Mouse (Mus musculus) cerebellum, adult (tissue): ENCODE results near the gene Fbxw5.

ENCODE experiments used
- ATAC-seq: cut with Nextera tagmentation; 2 replicates; pipeline ENCODE4 v1.9.2; 2017; ENCODE audit warnings: mild to moderate bottlenecking, moderate library complexity, mixed read lengths; ENCODE audit not compliant: insufficient number of reproducible peaks, low FRiP score, low TSS enrichment

Gene Fbxw5

GRCm38 (mm10) chr2:25500576-25501405, at the start of gene Fbxw5:
Gene Fbxw5, plus strand, starts transcription at chr2:25500750.
- ATAC-seq, result peak; percentile 69; the same call in 1 of the 2 replicates

GRCm38 (mm10) chr2:25450853-25451647, 49.5 kb upstream of the Fbxw5 start:
- ATAC-seq, result no peak

GRCm38 (mm10) chr2:25452951-25453350, 47.6 kb upstream of the Fbxw5 start:
- no peak for ATAC-seq

GRCm38 (mm10) chr2:25456205-25456953, 44.2 kb upstream of the Fbxw5 start, which contains the start of gene Clic3:
Gene Clic3, plus strand, starts transcription at chr2:25456838.
- no peak for ATAC-seq

- ATAC-seq, result no peak
Measured at GRCm38 (mm10) chr2:25457022-25457896, 43.3 kb upstream of the Fbxw5 start.

- ATAC-seq, result no peak
Measured at GRCm38 (mm10) chr2:25458911-25459310, 41.6 kb upstream of the Fbxw5 start.

- 0 out of 2 replicates have a peak, but pooled peaks have one; percentile 5 for ATAC-seq
Measured at GRCm38 (mm10) chr2:25460135-25460534, 40.4 kb upstream of the Fbxw5 start.

- peak; percentile 56 for ATAC-seq
Measured at GRCm38 (mm10) chr2:25460551-25461309, 39.8 kb upstream of the Fbxw5 start, which contains the start of gene Paxx. Gene Paxx, minus strand, starts transcription at chr2:25461094.

- ATAC-seq, result no peak
Measured at GRCm38 (mm10) chr2:25461407-25461806, 39.1 kb upstream of the Fbxw5 start.

- no peak for ATAC-seq
Measured at GRCm38 (mm10) chr2:25463630-25464029, 36.9 kb upstream of the Fbxw5 start.

GRCm38 (mm10) chr2:25465256-25465655, 35.3 kb upstream of the Fbxw5 start:
- no peak for ATAC-seq

- 0 out of 2 replicates have a peak, but pooled peaks have one; percentile 21 for ATAC-seq
Measured at GRCm38 (mm10) chr2:25465816-25466635, 34.5 kb upstream of the Fbxw5 start.

GRCm38 (mm10) chr2:25467606-25468303, 32.8 kb upstream of the Fbxw5 start:
- ATAC-seq, result no peak

- ATAC-seq, result peak; percentile 42; the same call in 1 of the 2 replicates
Measured at GRCm38 (mm10) chr2:25468962-25469915, 31.3 kb upstream of the Fbxw5 start.

- ATAC-seq, result no peak
Measured at GRCm38 (mm10) chr2:25469969-25470368, 30.6 kb upstream of the Fbxw5 start, which contains the start of gene Ptgds. Gene Ptgds, minus strand, starts transcription at chr2:25470046.

- no peak for ATAC-seq
Measured at GRCm38 (mm10) chr2:25472550-25472949, 28.0 kb upstream of the Fbxw5 start.
